Mouse (Mus musculus) hindbrain, embryonic 14.5 days (tissue): ENCODE data around the gene Olfr50. TPM values are rescaled to one million over a fixed set of nuclear protein-coding genes. Genes with fewer than 3 reads are reported as not detected.

Experiments
- ATAC-seq: fragments of 200-750 bp; cut with Nextera tagmentation; 2 replicates; pipeline ENCODE4 v1.8.0; 2017; ENCODE audit warnings: moderate number of reproducible peaks, mild to moderate bottlenecking, moderate TSS enrichment, moderate library complexity; ENCODE audit not compliant: low FRiP score
- DNase-seq: peaks from one replicate; pipeline ENCODE4 v3.0.0-alpha.2; 2015; ENCODE audit warnings: low spot score
- H3K27ac ChIP-seq: fragments of 300-500 bp; sonication (generic); 2 replicates; pipeline ENCODE4 v1.5.1; 2014; ENCODE audit warnings: mild to moderate bottlenecking, moderate library complexity
- H3K27me3 ChIP-seq: fragments of 300-500 bp; sonication (generic); 2 replicates; pipeline ENCODE4 v1.6.1; 2014; ENCODE audit warnings: mild to moderate bottlenecking, low read length, mixed read lengths; ENCODE audit not compliant: control insufficient read depth, insufficient read depth
- H3K36me3 ChIP-seq: fragments of 300-500 bp; sonication (generic); replicated peaks from 2 replicates; pipeline ENCODE4 v1.6.1; 2014; ENCODE audit not compliant: control insufficient read depth, insufficient read depth
- H3K4me1 ChIP-seq: fragments of 300-500 bp; sonication (generic); replicated peaks from 2 replicates; pipeline ENCODE4 v1.6.1; 2014; ENCODE audit warnings: antibody characterized with exemption, low read length, mixed read lengths; ENCODE audit not compliant: control insufficient read depth, insufficient read depth
- H3K4me2 ChIP-seq: fragments of 300-500 bp; sonication (generic); replicated peaks from 2 replicates; pipeline ENCODE4 v1.6.1; 2014; ENCODE audit warnings: mild to moderate bottlenecking, moderate library complexity
- H3K4me3 ChIP-seq: fragments of 300-500 bp; sonication (generic); replicated peaks from 2 replicates; pipeline ENCODE4 v1.5.1; 2014; ENCODE audit warnings: mild to moderate bottlenecking, low read length
- H3K9ac ChIP-seq: fragments of 300-500 bp; sonication (generic); 2 replicates; pipeline ENCODE4 v1.6.1; 2014
- H3K9me3 ChIP-seq: fragments of 300-500 bp; sonication (generic); 2 replicates; pipeline ENCODE4 v1.6.1; 2016; ENCODE audit warnings: low read length; ENCODE audit not compliant: control insufficient read depth
- WGBS: fragments of 180-500 bp; shearing (Covaris S2); extraction: QIAGEN DNeasy Blood & Tissue Kit; methylation state at CpG from one replicate; pipeline ENCODE4 v1.1.7; 2014; 5-methylcytosine and 5-hydroxymethylcytosine counted together
- polyA plus RNA-seq: library from polyadenylated mRNA; unstranded; fragments of >200 nt; fragmentation: Nextera tagmentation; extraction: Ambion mirVana; gene quantifications from 2 replicates; pipeline ENCODE4 v1.2.1, GENCODE M21; 2014

The Olfr50 gene
- polyA plus RNA-seq = not detected in 2 replicates

DNA sequence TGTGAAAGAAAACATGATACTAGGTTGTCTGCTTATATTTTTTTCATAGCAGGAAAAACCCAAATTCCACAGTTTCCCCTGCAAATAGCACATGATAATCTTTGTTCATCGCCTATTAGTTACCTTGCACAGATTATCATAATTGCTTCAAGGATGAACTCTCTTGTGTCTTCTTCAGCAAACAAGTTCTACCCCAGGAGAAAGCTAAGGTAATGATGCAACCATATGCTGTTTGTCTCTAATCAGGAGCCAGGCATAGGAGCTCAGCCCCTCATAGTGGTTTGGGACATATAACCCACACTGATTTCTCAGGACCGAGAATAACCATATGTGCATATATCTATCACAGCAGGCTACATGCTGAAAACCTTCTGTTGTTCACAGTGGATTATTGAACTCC is at the start of gene Olfr50:
Olfr50 (plus strand) TSS at position 301 of the 400 bp plus-strand sequence.
- H3K27ac ChIP-seq = no peak within 1 kb of the TSS
- 88% methylated on average over 2 of the region's 2 CpGs for WGBS
- no peak for ATAC-seq
- no peaks in the 10 kb centered on the region for H3K36me3 ChIP-seq
- H3K9me3 ChIP-seq = peaks cover 31% of the 10 kb centered on the region; the same call in 1 of the 2 replicates
- H3K4me2 ChIP-seq = no peak within 1 kb of the TSS
- no peak for DNase-seq
- H3K27me3 ChIP-seq = no peaks in the 10 kb centered on the region
- H3K4me3 ChIP-seq = no peak within 1 kb of the TSS
- H3K4me1 ChIP-seq = no peaks in the 10 kb centered on the region
- no peak within 1 kb of the TSS for H3K9ac ChIP-seq

DNA sequence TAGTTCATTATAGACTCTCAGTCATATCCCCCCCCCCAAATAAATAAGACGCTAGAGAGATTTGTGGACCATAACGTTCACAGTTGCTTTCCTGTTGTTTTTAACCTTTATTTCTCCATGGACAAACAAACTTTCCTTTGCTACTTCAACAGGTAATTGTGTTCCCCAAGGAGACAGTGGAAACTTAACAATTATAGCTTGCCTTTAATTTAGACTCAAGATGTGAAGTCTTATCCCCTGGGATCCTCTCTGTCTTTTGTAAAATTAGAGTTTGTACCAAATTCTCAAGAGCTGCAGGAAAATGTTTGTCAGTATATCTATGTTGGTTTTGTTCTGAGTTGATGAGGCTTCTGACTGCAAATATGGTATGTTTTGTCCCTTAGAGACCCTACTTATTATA is 6.4 kb upstream of the Olfr50 start, which contains the start of gene Olfr348:
Olfr348 (plus strand) TSS at position 301 of the 400 bp plus-strand sequence.
- Histone ChIP-seq H3K27me3 (no peaks in the 10 kb centered on the region), H3K4me2 (no peak within 1 kb of the TSS), H3K9ac (no peak within 1 kb of the TSS), H3K36me3 (no peaks in the 10 kb centered on the region), H3K9me3 (peaks cover 18% of the 10 kb centered on the region), H3K4me1 (no peaks in the 10 kb centered on the region), H3K27ac (no peak within 1 kb of the TSS), H3K4me3 (no peak within 1 kb of the TSS)
- 77% methylated on average over 2 of the region's 2 CpGs for WGBS
- DNase-seq (no peak), ATAC-seq (no peak)

DNA sequence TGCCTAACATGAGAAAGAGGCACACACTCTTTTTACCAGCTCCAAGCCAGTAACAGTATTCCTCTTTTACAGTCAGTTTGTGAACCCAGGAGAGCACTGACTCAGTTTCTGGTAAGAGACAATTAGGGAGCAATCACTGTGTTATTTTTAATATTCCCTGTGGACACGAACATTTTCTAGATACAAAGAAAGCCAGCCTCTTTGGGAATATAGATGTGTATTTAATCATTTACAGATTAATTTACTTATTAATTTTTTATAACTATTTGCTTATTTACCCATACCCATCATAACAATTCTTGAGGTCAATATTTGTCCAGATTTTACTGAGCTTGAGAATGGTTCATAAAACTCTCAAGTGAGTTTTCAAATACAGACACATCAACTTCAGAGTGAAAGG is 26.6 kb downstream of the Olfr50 start, which contains the start of gene Olfr3:
Olfr3 (minus strand) TSS at position 101 of the 400 bp plus-strand sequence.
- Histone ChIP-seq H3K36me3 (no peaks in the 10 kb centered on the region), H3K27ac (no peak within 1 kb of the TSS), H3K27me3 (no peaks in the 10 kb centered on the region), H3K4me2 (no peak within 1 kb of the TSS), H3K9me3 (peaks cover 29% of the 10 kb centered on the region), H3K9ac (no peak within 1 kb of the TSS), H3K4me1 (no peaks in the 10 kb centered on the region), H3K4me3 (no peak within 1 kb of the TSS)
- 73% methylated on average over 1 of the region's 1 CpGs for WGBS
- ATAC-seq (no peak), DNase-seq (no peak)

DNA sequence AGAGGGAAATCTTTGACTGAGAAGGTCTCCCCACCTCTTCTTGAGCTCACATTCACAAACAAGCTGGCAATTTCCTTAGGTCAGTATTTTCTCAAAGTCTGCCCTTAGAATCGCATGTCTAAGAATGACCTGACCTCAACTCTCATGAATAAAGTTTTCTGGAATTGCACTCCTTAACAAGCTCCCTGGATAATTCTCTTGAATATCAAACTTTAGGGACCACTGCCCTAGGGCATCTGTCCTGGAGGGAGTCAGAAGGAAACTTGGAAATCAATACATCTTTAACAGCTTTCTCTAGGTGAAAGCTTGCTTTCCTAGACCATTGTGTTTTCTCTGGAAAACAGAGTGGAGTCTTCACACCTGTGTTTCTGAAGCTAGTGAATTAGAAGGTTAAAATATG is 55.7 kb downstream of the Olfr50 start, which contains the start of gene Olfr350:
Olfr350 (plus strand) TSS at position 301 of the 400 bp plus-strand sequence.
- H3K36me3 ChIP-seq = no peaks in the 10 kb centered on the region
- H3K9me3 ChIP-seq = peaks cover 39% of the 10 kb centered on the region
- no peak for DNase-seq
- H3K4me3 ChIP-seq = no peak within 1 kb of the TSS
- no peak for ATAC-seq
- no peak within 1 kb of the TSS for H3K4me2 ChIP-seq
- 93% methylated on average over 1 of the region's 1 CpGs for WGBS
- no peak within 1 kb of the TSS for H3K27ac ChIP-seq
- no peaks in the 10 kb centered on the region for H3K27me3 ChIP-seq
- H3K4me1 ChIP-seq = no peaks in the 10 kb centered on the region
- no peak within 1 kb of the TSS for H3K9ac ChIP-seq

Other genes starting within 250 kb of the Olfr50 start
- not detected in 2 replicates for gene Olfr344, start 223.9 kb upstream of the Olfr50 start, polyA plus RNA-seq
- not detected in 2 replicates for gene Olfr345, start 150.5 kb upstream of the Olfr50 start, polyA plus RNA-seq
- not detected in 2 replicates for gene Olfr346, start 104.8 kb upstream of the Olfr50 start, polyA plus RNA-seq
- gene Olfr347, start 58.6 kb upstream of the Olfr50 start, polyA plus RNA-seq = not detected in 2 replicates
- not detected in 2 replicates for gene Olfr348, start 6.3 kb upstream of the Olfr50 start, polyA plus RNA-seq
- not detected in 2 replicates for gene Olfr3, start 26.5 kb downstream of the Olfr50 start, polyA plus RNA-seq
- gene Olfr350, start 55.8 kb downstream of the Olfr50 start, polyA plus RNA-seq = not detected in 2 replicates
- gene Olfr351, start 72.1 kb downstream of the Olfr50 start, polyA plus RNA-seq = not detected in 2 replicates
- gene Olfr352, start 77.9 kb downstream of the Olfr50 start, polyA plus RNA-seq = not detected in 2 replicates
- gene Olfr353, start 102.4 kb downstream of the Olfr50 start, polyA plus RNA-seq = not detected in 2 replicates
- not detected in 2 replicates for gene Olfr354, start 115.1 kb downstream of the Olfr50 start, polyA plus RNA-seq
- gene Olfr355, start 138.4 kb downstream of the Olfr50 start, polyA plus RNA-seq = not detected in 2 replicates
- not detected in 2 replicates for gene Olfr356, start 146.6 kb downstream of the Olfr50 start, polyA plus RNA-seq
- not detected in 2 replicates for gene Olfr357, start 203.3 kb downstream of the Olfr50 start, polyA plus RNA-seq
- gene Olfr358, start 218.8 kb downstream of the Olfr50 start, polyA plus RNA-seq = not detected in 2 replicates